Comparison of ENCODE assay signal across 23 mouse cellular contexts in the genomic region with DNA sequence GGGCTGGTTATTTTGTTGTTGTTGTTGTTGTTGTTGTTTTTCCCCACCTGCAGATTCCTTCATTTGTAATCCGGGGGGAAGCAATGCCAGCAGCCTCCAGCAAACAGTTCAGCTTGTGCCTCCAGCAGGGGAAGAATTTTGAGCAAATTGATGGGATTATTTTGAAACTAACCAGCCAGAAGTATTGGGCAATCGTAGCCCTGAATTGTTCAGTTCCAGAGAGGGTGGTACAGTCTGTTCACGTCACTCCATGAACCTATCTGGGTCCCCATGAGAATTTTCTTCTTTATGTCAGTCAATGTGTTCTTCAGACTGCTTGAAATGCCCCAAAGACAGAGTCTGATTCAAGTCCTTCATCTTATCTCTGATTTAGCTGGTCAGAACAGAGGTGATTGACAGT.
DNase-seq lines count a peak whose midpoint lies in the region; ATAC-seq and TF ChIP-seq lines count a peak whose summit lies in the region.
"Had no signal": no experiment of that assay in that cellular context is flagged by ENCODE, and none has a peak within 500 bp of the region (broad histone marks: within the 10 kb centered on the region; RNA-seq: fewer than 3 reads in every experiment).

No protein-coding gene starts in this region.

- H3K79me2 ChIP-seq in C2C12 (ENCODE audit: control insufficient read depth, insufficient read depth): no peaks in the 10 kb centered on the region

- no peaks in the 10 kb centered on the region for H3K36me3 ChIP-seq in liver, postnatal 0 days (replicated peaks; ENCODE audit: insufficient read depth, low read length)
- H3K36me3 ChIP-seq in C2C12 (ENCODE audit: control insufficient read depth, insufficient read depth): no peaks in the 10 kb centered on the region
- H3K36me3 ChIP-seq in embryonic facial prominence, embryonic 10.5 days (replicated peaks): no peaks in the 10 kb centered on the region
- no peaks in the 10 kb centered on the region for H3K36me3 ChIP-seq in forebrain, embryonic 16.5 days (ENCODE audit: control insufficient read depth, insufficient read depth)
- H3K36me3 ChIP-seq: hindbrain, embryonic 15.5 days; kidney, embryonic 15.5 days; midbrain, embryonic 15.5 days; neural tube, embryonic 15.5 days had no signal

- H3K9me3 ChIP-seq in liver, postnatal 0 days (ENCODE audit: low read length): no peaks in the 10 kb centered on the region
- no peaks in the 10 kb centered on the region for H3K9me3 ChIP-seq in embryonic facial prominence, embryonic 10.5 days
- H3K9me3 ChIP-seq in forebrain, embryonic 16.5 days (ENCODE audit: control insufficient read depth, low read length): no peaks in the 10 kb centered on the region
- H3K9me3 ChIP-seq: hindbrain, embryonic 15.5 days; kidney, embryonic 15.5 days; midbrain, embryonic 15.5 days; neural tube, embryonic 15.5 days had no signal

- no peak overlapping the region for H3K4me3 ChIP-seq in liver, postnatal 0 days (ENCODE audit: low read depth, low read length)
- no peak overlapping the region for H3K4me3 ChIP-seq in C2C12 (ENCODE audit: insufficient read depth, poor library complexity, severe bottlenecking)
- H3K4me3 ChIP-seq in embryonic facial prominence, embryonic 10.5 days: no peak overlapping the region
- H3K4me3 ChIP-seq in forebrain, embryonic 16.5 days (replicated peaks; ENCODE audit: low read length): no peak overlapping the region
- H3K4me3 ChIP-seq: heart, adult 2 months; hindbrain, embryonic 15.5 days; kidney, embryonic 15.5 days; midbrain, embryonic 15.5 days; neural tube, embryonic 15.5 days had no signal

- no peak for DNase-seq in liver, postnatal 0 days
- no peak for DNase-seq in liver
- DNase-seq in embryonic facial prominence, embryonic 10.5 days (ENCODE audit: low spot score): no peak
- no peak for DNase-seq in yolk sac, embryonic 10.5 days (ENCODE audit: low spot score)
- no peak for DNase-seq in thymus, postnatal 0 days (ENCODE audit: low spot score)
- DNase-seq: adrenal gland, postnatal 14 days; cerebellum, adult 11 months; cerebellum, postnatal 10 days; gastrocnemius, postnatal 10 days; heart, adult 2 months; heart, postnatal 36 days; kidney, postnatal 4 days; right cerebral cortex, postnatal 25 days; thymus, postnatal 36 days had no signal

- TF ChIP-seq CTCF in liver, postnatal 0 days (IDR thresholded peaks at IDR 0.05; ENCODE audit: low read depth): no peak
- no peak for TF ChIP-seq CTCF in C2C12 (IDR thresholded peaks at IDR 0.05; ENCODE audit: control insufficient read depth, insufficient read depth, insufficient read length)

- 0 out of 2 replicates have a peak, but pooled peaks have one; percentile 26 for TF ChIP-seq EP300 in liver, postnatal 0 days (IDR thresholded peaks at IDR 0.05; ENCODE audit: low read depth)

- peak overlapping the region; percentile 45 for H3K27ac ChIP-seq in liver, postnatal 0 days (ENCODE audit: low read depth)
- H3K27ac ChIP-seq in embryonic facial prominence, embryonic 10.5 days (replicated peaks): peak overlapping the region; percentile 61
- no peak overlapping the region for H3K27ac ChIP-seq in forebrain, embryonic 16.5 days (ENCODE audit: low read length)
- H3K27ac ChIP-seq: heart, adult 2 months; hindbrain, embryonic 15.5 days; kidney, embryonic 15.5 days; midbrain, embryonic 15.5 days; neural tube, embryonic 15.5 days had no signal

- peaks cover 18% of the 10 kb centered on the region for H3K4me1 ChIP-seq in liver, postnatal 0 days (ENCODE audit: insufficient read depth)
- H3K4me1 ChIP-seq in embryonic facial prominence, embryonic 10.5 days: peaks cover 40% of the 10 kb centered on the region
- peaks cover 5% of the 10 kb centered on the region for H3K4me1 ChIP-seq in forebrain, embryonic 16.5 days (replicated peaks; ENCODE audit: control insufficient read depth, insufficient read depth, low read length)
- H3K4me1 ChIP-seq: hindbrain, embryonic 15.5 days; midbrain, embryonic 15.5 days; neural tube, embryonic 15.5 days had no signal

- 45% methylated on average over 3 of the region's 3 CpGs for WGBS in liver, postnatal 0 days (ENCODE audit: insufficient replicate concordance)
- 68% methylated on average over 3 of the region's 3 CpGs for WGBS in embryonic facial prominence, embryonic 10.5 days
- 62% methylated on average over 3 of the region's 3 CpGs for WGBS in forebrain, embryonic 16.5 days

- no peak overlapping the region for H3K4me2 ChIP-seq in liver, postnatal 0 days (ENCODE audit: low read depth, low read length)
- H3K4me2 ChIP-seq in forebrain, embryonic 16.5 days (ENCODE audit: low read length): no peak overlapping the region
- H3K4me2 ChIP-seq: hindbrain, embryonic 15.5 days; kidney, embryonic 15.5 days; midbrain, embryonic 15.5 days; neural tube, embryonic 15.5 days had no signal

- no peaks in the 10 kb centered on the region for H3K79me3 ChIP-seq in C2C12 (ENCODE audit: low read depth)

- peak; percentile 80 for ATAC-seq in liver, postnatal 0 days
- peak; percentile 50; the same call in 1 of the 2 replicates for ATAC-seq in megakaryocyte progenitor cell, adult 5-6 weeks (replicated peaks; ENCODE audit: poor library complexity)
- ATAC-seq in forebrain, embryonic 16.5 days: no peak
- ATAC-seq: intestine, embryonic 16.5 days; midbrain, embryonic 15.5 days; Patski had no signal

- H3K27me3 ChIP-seq in liver, postnatal 0 days (ENCODE audit: insufficient read depth, low read length): no peaks in the 10 kb centered on the region
- H3K27me3 ChIP-seq in C2C12 (ENCODE audit: control insufficient read depth, insufficient read depth, insufficient read length): no peaks in the 10 kb centered on the region
- no peaks in the 10 kb centered on the region for H3K27me3 ChIP-seq in embryonic facial prominence, embryonic 10.5 days (replicated peaks; ENCODE audit: low read depth, poor library complexity, severe bottlenecking)
- no peaks in the 10 kb centered on the region for H3K27me3 ChIP-seq in forebrain, embryonic 16.5 days (replicated peaks; ENCODE audit: control insufficient read depth, insufficient read depth, low read length)
- H3K27me3 ChIP-seq: hindbrain, embryonic 15.5 days; kidney, embryonic 15.5 days; midbrain, embryonic 15.5 days; neural tube, embryonic 15.5 days; Patski had no signal

- H3K9ac ChIP-seq in liver, postnatal 0 days (replicated peaks): no peak overlapping the region
- H3K9ac ChIP-seq in forebrain, embryonic 16.5 days (replicated peaks; ENCODE audit: low read depth, low read length): no peak overlapping the region
- H3K9ac ChIP-seq: hindbrain, embryonic 15.5 days; kidney, embryonic 15.5 days; midbrain, embryonic 15.5 days; neural tube, embryonic 15.5 days had no signal

- no peak overlapping the region for H3ac ChIP-seq in C2C12 (ENCODE audit: control insufficient read depth, insufficient read length, low read depth)

TF ChIP-seq in C2C12, 6 proteins besides CTCF, POLR2A, EP300 and RAD21:
- TF ChIP-seq MYOD1 (IDR thresholded peaks at IDR 0.05; ENCODE audit: control insufficient read depth, insufficient read length, low read depth) (no peak), MYOG (IDR thresholded peaks at IDR 0.05; ENCODE audit: control insufficient read depth, extremely low read depth, insufficient read length) (no peak), MAX (IDR thresholded peaks at IDR 0.05) (no peak), CEBPB (IDR thresholded peaks at IDR 0.05; ENCODE audit: low read depth) (peak; percentile 48), USF1 (IDR thresholded peaks at IDR 0.05; ENCODE audit: low read depth) (no peak), FOSL1 (IDR thresholded peaks at IDR 0.05; ENCODE audit: insufficient read depth, low read length, poor library complexity, severe bottlenecking) (no peak)
